Mouse (Mus musculus) kidney, embryonic 15.5 days (tissue): ENCODE data around the gene Slc16a10. TPM values are rescaled to one million over a fixed set of nuclear protein-coding genes. Genes with fewer than 3 reads are reported as not detected.
"Not testable (repeated sequence)": the region's sequence is repeated elsewhere in the genome, so short reads cannot be mapped to it uniquely, and the experiment has no call there.

ENCODE experiments used
- ATAC-seq: fragments of 200-750 bp; cut with Nextera tagmentation; replicated peaks from 2 replicates; pipeline ENCODE4 v1.8.0; 2017; ENCODE audit warnings: moderate TSS enrichment; ENCODE audit not compliant: low FRiP score
- H3K27ac ChIP-seq: fragments of 300-500 bp; sonication (generic); 2 replicates; pipeline ENCODE4 v1.5.1; 2015; ENCODE audit warnings: mild to moderate bottlenecking, inconsistent platforms
- H3K27me3 ChIP-seq: fragments of 300-500 bp; sonication (generic); 2 replicates; pipeline ENCODE4 v1.6.1; 2015; ENCODE audit warnings: inconsistent platforms
- H3K36me3 ChIP-seq: fragments of 300-500 bp; sonication (generic); 2 replicates; pipeline ENCODE4 v1.6.1; 2015; ENCODE audit warnings: inconsistent platforms
- H3K4me1 ChIP-seq: fragments of 300-500 bp; sonication (generic); 2 replicates; pipeline ENCODE4 v1.6.1; 2015; ENCODE audit warnings: inconsistent platforms
- H3K4me2 ChIP-seq: fragments of 300-500 bp; sonication (generic); 2 replicates; pipeline ENCODE4 v1.6.1; 2015; ENCODE audit warnings: moderate library complexity, mild to moderate bottlenecking, inconsistent platforms
- H3K4me3 ChIP-seq: fragments of 300-500 bp; sonication (generic); replicated peaks from 2 replicates; pipeline ENCODE4 v1.5.1; 2015; ENCODE audit warnings: mild to moderate bottlenecking, inconsistent platforms
- H3K9ac ChIP-seq: fragments of 300-500 bp; sonication (generic); 2 replicates; pipeline ENCODE4 v1.6.1; 2015; ENCODE audit warnings: mild to moderate bottlenecking, inconsistent platforms
- H3K9me3 ChIP-seq: fragments of 300-500 bp; sonication (generic); replicated peaks from 2 replicates; pipeline ENCODE4 v1.6.1; 2016; ENCODE audit warnings: inconsistent platforms
- WGBS: fragments of 180-500 bp; shearing (Covaris S2); methylation state at CpG from one replicate; pipeline ENCODE4 v1.1.7; 2015; ENCODE audit warnings: mixed read lengths; 5-methylcytosine and 5-hydroxymethylcytosine counted together
- polyA plus RNA-seq: library from polyadenylated mRNA; unstranded; fragments of >200 nt; fragmentation: Nextera tagmentation; extraction: Ambion mirVana; gene quantifications from 2 replicates; pipeline ENCODE4 v1.2.1, GENCODE M21; 2015

Gene Slc16a10
- polyA plus RNA-seq, 1 experiment from 2014 or later: 12.5 TPM

DNA sequence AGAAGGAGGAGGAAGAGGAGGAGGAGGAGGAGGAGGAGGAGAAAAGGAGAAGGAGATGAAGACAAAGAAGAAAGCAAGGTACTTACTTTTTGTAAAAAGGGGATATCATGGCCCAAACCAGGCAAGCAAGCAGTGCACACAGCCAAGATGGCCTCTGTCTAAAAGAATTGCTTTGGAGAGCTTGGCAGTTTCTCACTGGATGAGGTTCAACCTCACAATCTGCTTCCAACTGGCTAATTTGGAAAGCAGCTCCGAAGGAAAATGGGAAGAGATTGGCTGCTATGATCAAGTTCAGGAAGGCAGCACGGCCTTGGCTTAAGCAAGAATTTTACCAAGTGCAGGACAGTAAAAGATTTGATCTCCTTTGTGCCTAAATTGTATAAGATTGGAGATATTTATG, 112.4 kb downstream of the Slc16a10 start:
- 77% methylated on average over 2 of the region's 2 CpGs for WGBS
- H3K27me3 ChIP-seq: no peaks in the 10 kb centered on the region
- no peak overlapping the region for H3K9ac ChIP-seq
- H3K4me3 ChIP-seq: no peak overlapping the region
- ATAC-seq: no peak
- H3K9me3 ChIP-seq: peaks cover 7% of the 10 kb centered on the region; the same call in 1 of the 2 replicates
- no peaks in the 10 kb centered on the region for H3K36me3 ChIP-seq
- H3K4me2 ChIP-seq: no peak overlapping the region
- H3K4me1 ChIP-seq: peaks cover 5% of the 10 kb centered on the region
- H3K27ac ChIP-seq: no peak overlapping the region

DNA sequence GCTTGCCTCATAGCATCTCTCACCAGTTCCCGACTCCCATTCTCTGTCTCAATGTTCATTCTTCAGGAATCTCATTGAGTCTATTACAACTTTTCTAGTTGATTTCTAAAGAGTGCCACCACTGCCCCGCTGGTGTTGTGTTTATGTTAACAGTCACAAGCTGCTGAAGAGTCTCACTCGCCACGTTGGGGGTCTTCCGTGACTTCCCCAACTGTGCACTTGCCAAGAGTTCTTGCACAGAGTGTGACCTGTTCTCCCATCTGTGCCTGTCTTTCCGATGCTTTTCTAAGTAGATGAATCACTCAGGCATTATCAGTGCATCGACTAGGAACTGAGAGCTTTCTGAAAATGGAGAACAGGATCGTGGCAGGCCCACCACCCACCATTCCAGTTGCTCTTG, 114.0 kb downstream of the Slc16a10 start:
- Histone ChIP-seq H3K36me3 (no peaks in the 10 kb centered on the region), H3K9ac (no peak overlapping the region), H3K27me3 (no peaks in the 10 kb centered on the region), H3K27ac (no peak overlapping the region), H3K9me3 (peaks cover 7% of the 10 kb centered on the region; the same call in 1 of the 2 replicates), H3K4me1 (peaks cover 10% of the 10 kb centered on the region), H3K4me3 (no peak overlapping the region), H3K4me2 (no peak overlapping the region)
- ATAC-seq: no peak
- 88% methylated on average over 8 of the region's 8 CpGs for WGBS

DNA sequence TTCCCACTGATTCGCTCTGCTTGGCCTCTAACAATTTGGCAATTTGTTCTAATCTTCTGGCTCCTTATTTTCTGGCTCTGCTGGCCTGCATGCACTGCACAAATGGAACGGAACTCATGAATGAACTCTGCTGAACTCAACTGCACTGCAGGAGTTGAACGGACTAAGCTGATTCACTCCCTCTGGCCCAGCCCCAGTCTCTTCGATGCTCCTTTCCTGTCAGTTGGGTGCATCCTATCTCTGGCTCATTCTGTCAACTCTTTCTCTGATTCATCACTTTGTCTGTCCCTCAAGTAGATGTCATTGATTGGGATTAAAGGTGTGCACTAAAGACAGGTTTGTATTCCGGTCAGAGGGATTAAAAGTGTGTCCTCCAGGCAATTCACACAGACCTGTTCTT, 115.5 kb downstream of the Slc16a10 start:
- no peak overlapping the region for H3K9ac ChIP-seq
- WGBS: 92% methylated on average over 5 of the region's 5 CpGs
- 0 out of 2 replicates have a peak, but pooled peaks cover 3% of the 10 kb centered on the region for H3K27me3 ChIP-seq
- no peak for ATAC-seq
- H3K4me2 ChIP-seq: no peak overlapping the region
- no peak overlapping the region for H3K4me3 ChIP-seq
- peaks cover 7% of the 10 kb centered on the region; the same call in 1 of the 2 replicates for H3K9me3 ChIP-seq
- peaks cover 10% of the 10 kb centered on the region for H3K4me1 ChIP-seq
- H3K27ac ChIP-seq: no peak overlapping the region
- H3K36me3 ChIP-seq: no peaks in the 10 kb centered on the region

DNA sequence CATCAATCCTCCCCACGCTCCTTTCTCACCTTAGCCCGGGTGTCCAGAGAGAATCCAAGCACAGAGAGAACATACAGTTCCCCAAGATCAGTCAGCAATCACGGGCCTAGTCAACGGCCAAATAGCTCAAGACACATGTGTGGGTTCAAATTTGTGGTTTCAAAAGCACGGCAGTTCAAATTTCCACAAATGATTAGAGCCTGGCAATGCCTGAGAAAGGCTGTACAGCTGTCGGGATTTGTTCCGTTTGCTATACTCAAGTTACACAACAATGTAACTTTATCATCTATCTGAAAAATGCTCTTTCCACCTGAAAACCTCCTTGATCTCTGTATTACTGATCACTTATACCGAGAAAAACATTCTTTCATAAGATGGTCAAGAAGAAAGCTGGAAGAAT, 116.5 kb downstream of the Slc16a10 start:
- Histone ChIP-seq H3K36me3 (no peaks in the 10 kb centered on the region), H3K4me3 (peak overlapping the region; percentile 55), H3K4me2 (peak overlapping the region; percentile 90), H3K9ac (no peak overlapping the region), H3K27me3 (0 out of 2 replicates have a peak, but pooled peaks cover 3% of the 10 kb centered on the region), H3K9me3 (peaks cover 7% of the 10 kb centered on the region; the same call in 1 of the 2 replicates), H3K4me1 (peaks cover 10% of the 10 kb centered on the region), H3K27ac (no peak overlapping the region)
- no peak for ATAC-seq
- 48% methylated on average over 8 of the region's 8 CpGs for WGBS

DNA sequence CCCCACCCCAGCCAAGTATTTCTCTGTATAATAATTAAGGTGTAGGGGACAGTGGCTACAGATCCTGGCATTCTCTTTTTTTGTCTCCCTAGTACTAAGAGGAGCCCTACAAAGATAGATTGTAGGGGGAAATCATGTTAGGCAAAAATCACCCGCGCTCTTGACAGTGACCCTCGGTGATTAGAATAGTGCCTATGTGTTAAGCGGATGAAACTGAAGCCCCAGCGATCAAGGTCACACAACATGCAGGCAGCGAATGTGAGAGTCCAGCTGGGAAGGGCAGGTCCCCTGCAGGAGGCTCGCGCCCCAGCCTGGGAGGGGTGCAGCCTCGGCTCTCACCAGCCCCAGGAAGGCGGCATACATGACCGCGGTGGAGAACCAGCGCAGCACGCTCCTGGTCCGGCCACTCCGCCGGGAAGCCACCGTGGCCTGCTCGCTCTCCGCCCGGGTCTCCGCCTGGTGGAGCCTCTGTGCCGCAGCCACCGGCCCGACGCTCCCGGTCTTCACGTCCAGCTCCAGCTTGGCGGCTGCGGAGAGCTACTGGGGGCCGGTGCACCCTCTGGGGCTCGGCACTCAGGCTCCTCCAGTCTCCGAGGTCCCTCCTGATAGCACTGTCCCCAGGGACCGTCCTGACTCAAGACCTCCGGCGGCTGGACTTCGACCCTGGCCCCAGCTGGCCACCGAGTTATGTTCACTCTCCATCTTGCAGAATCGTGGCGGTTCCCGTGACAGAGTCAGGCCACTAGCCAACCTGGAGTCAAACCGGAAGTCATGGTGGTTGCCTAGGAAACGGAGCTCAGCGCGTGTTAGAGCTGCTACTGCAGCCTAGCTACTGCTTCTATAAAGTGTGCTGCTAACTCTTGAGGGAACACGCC, 117.3 kb downstream of the Slc16a10 start, which contains the start of gene Mfsd4b1:
Mfsd4b1 (minus strand) TSS at position 715 of the 875 bp plus-strand sequence.
- Histone ChIP-seq H3K27me3 (0 out of 2 replicates have a peak, but pooled peaks cover 3% of the 10 kb centered on the region), H3K4me2 (peak within 1 kb of the TSS; percentile 90), H3K4me3 (peak within 1 kb of the TSS; percentile 55), H3K9me3 (peaks cover 7% of the 10 kb centered on the region; the same call in 1 of the 2 replicates), H3K9ac (peak within 1 kb of the TSS; percentile 39), H3K4me1 (peaks cover 10% of the 10 kb centered on the region), H3K36me3 (no peaks in the 10 kb centered on the region), H3K27ac (peak within 1 kb of the TSS; percentile 74)
- WGBS: 1% methylated on average over 44 of the region's 46 CpGs
- peak; percentile 98 for ATAC-seq

DNA sequence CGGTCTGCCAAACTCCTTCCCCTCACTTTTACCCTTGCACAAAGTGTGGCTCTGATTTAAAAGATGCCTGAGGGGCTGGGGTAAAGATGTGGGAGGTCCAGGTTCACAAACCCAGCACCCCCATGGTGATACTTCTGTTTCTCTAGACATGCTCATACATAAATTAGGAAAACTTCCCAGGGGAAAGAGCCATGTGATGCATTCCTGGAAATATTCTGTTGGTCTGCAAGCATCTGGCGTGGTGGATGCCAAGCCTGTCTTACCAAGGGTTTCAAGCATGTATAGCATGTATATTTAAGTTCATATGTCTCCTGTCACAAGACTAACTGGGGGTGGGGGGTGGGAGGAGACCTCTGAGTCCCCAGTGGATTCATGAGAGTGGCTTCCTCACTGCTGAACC, 121.7 kb downstream of the Slc16a10 start:
- no peak overlapping the region for H3K4me3 ChIP-seq
- no peaks in the 10 kb centered on the region for H3K9me3 ChIP-seq
- H3K9ac ChIP-seq: no peak overlapping the region
- no peak for ATAC-seq
- H3K27ac ChIP-seq: no peak overlapping the region
- H3K4me2 ChIP-seq: no peak overlapping the region
- H3K27me3 ChIP-seq: 0 out of 2 replicates have a peak, but pooled peaks cover 3% of the 10 kb centered on the region
- no peaks in the 10 kb centered on the region for H3K36me3 ChIP-seq
- peaks cover 8% of the 10 kb centered on the region for H3K4me1 ChIP-seq
- WGBS: 67% methylated on average over 2 of the region's 2 CpGs

DNA sequence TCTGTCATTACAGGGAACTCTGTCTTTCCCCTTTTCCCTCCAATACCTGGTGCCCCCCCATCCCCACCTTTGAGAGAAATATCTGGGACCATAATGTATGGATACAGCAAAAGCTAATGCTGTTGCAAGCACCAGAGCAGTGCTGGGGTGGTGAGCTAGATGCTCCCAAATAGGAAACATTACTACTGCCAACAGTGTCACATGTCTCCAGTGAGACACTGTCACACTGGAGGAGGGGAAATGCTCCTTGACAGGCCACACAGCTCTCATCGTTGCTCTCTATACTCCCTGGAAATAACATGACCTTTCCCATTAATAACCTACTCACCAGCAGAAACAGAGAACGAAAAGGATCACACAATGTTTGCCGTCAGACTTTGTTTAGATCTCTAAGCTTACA, 122.6 kb downstream of the Slc16a10 start:
- Histone ChIP-seq H3K4me3 (no peak overlapping the region), H3K4me1 (0 out of 2 replicates have a peak, but pooled peaks cover 4% of the 10 kb centered on the region), H3K36me3 (no peaks in the 10 kb centered on the region), H3K27ac (no peak overlapping the region), H3K4me2 (no peak overlapping the region), H3K27me3 (0 out of 2 replicates have a peak, but pooled peaks cover 3% of the 10 kb centered on the region), H3K9me3 (no peaks in the 10 kb centered on the region), H3K9ac (no peak overlapping the region)
- 59% methylated on average over 3 of the region's 3 CpGs for WGBS
- ATAC-seq: no peak

DNA sequence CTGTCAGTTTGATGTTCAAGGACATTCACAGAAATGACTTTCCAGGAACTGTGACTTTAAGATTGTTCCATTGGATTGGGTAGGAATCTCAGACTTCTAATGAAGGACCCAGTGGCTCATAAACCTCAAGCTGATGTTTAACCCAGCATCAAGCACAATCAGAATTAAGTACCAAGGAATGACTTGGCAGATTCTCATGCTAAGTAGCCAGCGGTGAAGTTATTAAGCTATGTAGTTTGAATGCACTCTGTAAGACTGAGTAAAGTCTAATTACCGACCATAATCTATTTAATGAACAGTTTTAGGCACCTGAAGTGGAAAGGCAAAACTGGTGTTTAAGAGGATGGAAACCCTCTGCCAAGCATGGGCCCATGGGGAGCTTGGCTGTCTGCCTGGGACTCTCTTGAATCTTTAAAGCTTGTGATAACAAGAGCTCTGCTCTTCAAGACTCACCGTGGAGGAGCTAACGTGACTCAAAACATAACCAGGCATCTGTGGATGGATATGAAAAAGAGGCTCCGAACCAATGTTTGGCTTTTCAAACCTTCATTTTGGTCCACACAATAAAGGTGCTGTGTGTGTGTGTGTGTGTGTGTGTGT, 123.7 kb downstream of the Slc16a10 start:
- Histone ChIP-seq H3K27ac (peak overlapping the region; percentile 50), H3K4me3 (no peak overlapping the region), H3K36me3 (no peaks in the 10 kb centered on the region), H3K4me1 (no peaks in the 10 kb centered on the region), H3K4me2 (no peak overlapping the region), H3K27me3 (0 out of 2 replicates have a peak, but pooled peaks cover 3% of the 10 kb centered on the region), H3K9me3 (no peaks in the 10 kb centered on the region), H3K9ac (no peak overlapping the region)
- no peak for ATAC-seq
- 79% methylated on average over 5 of the region's 5 CpGs for WGBS

DNA sequence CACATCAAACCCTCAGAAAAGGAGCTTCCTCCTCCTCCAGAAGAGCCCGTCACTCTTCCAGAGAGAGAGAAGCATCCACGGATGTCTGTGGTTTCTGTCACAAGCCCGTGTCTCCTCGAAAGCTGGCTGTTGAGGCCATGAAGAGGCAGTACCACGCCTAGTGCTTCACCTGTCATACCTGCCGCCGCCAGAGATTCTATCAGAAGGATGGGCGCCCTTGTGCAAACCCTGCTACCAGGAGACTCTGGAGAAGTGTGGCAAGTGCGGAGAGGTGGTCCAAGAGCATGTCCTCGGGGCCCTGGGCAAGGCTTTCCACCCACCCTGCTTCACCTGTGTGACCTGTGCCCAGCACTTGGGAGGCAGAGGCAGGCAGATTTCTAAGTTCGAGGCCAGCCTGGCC, 132.5 kb downstream of the Slc16a10 start:
- ATAC-seq: no peak
- H3K36me3 ChIP-seq: no peaks in the 10 kb centered on the region
- H3K27me3 ChIP-seq: no peaks in the 10 kb centered on the region
- H3K27ac ChIP-seq: no peak overlapping the region
- H3K4me3 ChIP-seq: no peak overlapping the region
- H3K9ac ChIP-seq: no peak overlapping the region
- 84% methylated on average over 11 of the region's 11 CpGs for WGBS
- no peak overlapping the region for H3K4me2 ChIP-seq
- H3K9me3 ChIP-seq: no peaks in the 10 kb centered on the region
- H3K4me1 ChIP-seq: peaks cover 4% of the 10 kb centered on the region; the same call in 1 of the 2 replicates

DNA sequence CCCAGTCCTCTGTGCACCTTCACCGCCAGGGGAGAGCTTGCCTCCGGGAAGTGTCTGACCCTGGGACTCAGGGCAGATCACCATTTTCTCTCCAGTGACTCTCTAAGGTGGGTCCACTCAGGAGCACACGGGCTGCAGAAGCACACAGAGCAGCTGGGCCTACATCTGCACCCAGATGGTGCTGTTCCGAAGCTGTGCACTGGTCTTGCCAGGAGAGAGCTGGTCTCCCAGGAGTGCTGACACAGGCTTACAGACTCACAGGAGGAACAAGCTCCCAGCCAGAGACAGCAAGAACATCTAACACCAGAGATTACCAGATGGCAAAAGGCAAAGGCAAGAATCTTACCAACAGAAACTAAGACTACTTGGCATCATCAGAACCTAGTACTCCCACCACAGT, 133.2 kb downstream of the Slc16a10 start:
- WGBS: 75% methylated on average over 4 of the region's 4 CpGs
- not testable (repeated sequence) for H3K27me3 ChIP-seq, H3K4me3 ChIP-seq, H3K9me3 ChIP-seq, ATAC-seq, H3K9ac ChIP-seq, H3K36me3 ChIP-seq, H3K4me2 ChIP-seq, H3K27ac ChIP-seq, H3K4me1 ChIP-seq

DNA sequence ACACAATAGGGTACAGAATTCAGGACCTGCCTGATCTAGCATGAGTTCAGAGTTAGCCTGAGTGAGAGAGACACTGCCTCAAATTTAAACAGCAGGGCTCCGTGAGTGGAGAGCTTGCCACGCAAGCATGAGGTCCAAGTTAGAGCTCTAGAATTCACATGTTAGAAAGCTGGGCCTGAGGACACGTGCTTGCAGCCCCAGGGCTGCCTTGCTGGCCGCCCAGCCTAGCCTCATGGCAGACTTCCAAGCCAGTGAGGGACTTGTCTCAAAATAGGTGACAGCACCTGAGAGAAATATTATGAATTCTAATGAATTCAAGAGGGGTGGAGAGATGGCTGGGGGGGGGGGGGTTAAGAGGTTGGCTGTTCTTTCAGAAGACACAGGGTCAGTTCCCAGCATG, 134.1 kb downstream of the Slc16a10 start:
- H3K27ac ChIP-seq: no peak overlapping the region
- no peak overlapping the region for H3K4me2 ChIP-seq
- H3K9me3 ChIP-seq: no peaks in the 10 kb centered on the region
- peaks cover 4% of the 10 kb centered on the region; the same call in 1 of the 2 replicates for H3K4me1 ChIP-seq
- H3K27me3 ChIP-seq: no peaks in the 10 kb centered on the region
- 89% methylated on average over 4 of the region's 4 CpGs for WGBS
- no peak overlapping the region for H3K9ac ChIP-seq
- H3K4me3 ChIP-seq: no peak overlapping the region
- no peaks in the 10 kb centered on the region for H3K36me3 ChIP-seq
- no peak for ATAC-seq

DNA sequence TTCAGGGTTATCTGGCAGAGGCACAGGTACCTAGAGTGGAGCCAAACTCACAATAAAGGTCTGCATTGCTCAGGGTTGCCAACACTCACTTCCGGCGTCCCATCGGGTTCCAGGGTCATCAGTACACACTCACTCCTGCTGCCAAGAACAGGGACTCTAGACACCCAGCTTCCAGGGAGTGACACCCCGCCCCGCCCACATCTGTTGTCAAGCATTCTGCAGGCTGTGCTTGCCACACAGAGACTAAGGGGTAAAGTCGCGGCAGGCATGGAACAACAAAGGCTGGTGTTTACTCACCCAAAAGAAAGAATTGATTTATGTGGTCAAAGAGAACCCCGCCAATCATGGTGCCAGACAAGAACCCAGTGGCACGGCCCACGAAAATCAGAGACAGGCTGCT, 135.1 kb downstream of the Slc16a10 start:
- peaks cover 4% of the 10 kb centered on the region; the same call in 1 of the 2 replicates for H3K4me1 ChIP-seq
- H3K27ac ChIP-seq: no peak overlapping the region
- no peaks in the 10 kb centered on the region for H3K27me3 ChIP-seq
- H3K36me3 ChIP-seq: no peaks in the 10 kb centered on the region
- ATAC-seq: no peak
- no peak overlapping the region for H3K9ac ChIP-seq
- WGBS: 69% methylated on average over 10 of the region's 10 CpGs
- no peak overlapping the region for H3K4me2 ChIP-seq
- H3K9me3 ChIP-seq: no peaks in the 10 kb centered on the region
- no peak overlapping the region for H3K4me3 ChIP-seq
